ENCODE assay signal across 9 mouse cellular contexts in genomic region chr15:10921064-10921463, GRCm38 (mm10). TPM values are rescaled to one million over a fixed set of nuclear protein-coding genes. Genes with fewer than 3 reads are reported as not detected.
DNase-seq lines count a peak whose midpoint lies in the region; ATAC-seq and TF ChIP-seq lines count a peak whose summit lies in the region.
"Had no signal": no experiment of that assay in that cellular context is flagged by ENCODE, and none has a peak within 500 bp of the region (broad histone marks: within the 10 kb centered on the region; RNA-seq: fewer than 3 reads in every experiment).

No protein-coding gene starts in this region.

- peak; percentile 80 for TF ChIP-seq CTCF in stomach, postnatal 0 days (IDR thresholded peaks at IDR 0.05; ENCODE audit: low read depth)

- peak; percentile 47 for DNase-seq in kidney, adult 9 months
- DNase-seq in A20 (ENCODE audit: low read depth, low spot score) = peak; percentile 47
- peak; percentile 11 for DNase-seq in Muller cell, postnatal 12 days (ENCODE audit: inconsistent ontology term)
- peak; percentile 44 for DNase-seq in kidney, postnatal 10 days
- DNase-seq in stomach, postnatal 0 days (ENCODE audit: low spot score) = peak; percentile 28
- DNase-seq in ovary, postnatal 10 days (ENCODE audit: low spot score) = no peak
- DNase-seq in urinary bladder, postnatal 4 days (ENCODE audit: low spot score in 2 of 2) = no peak

- H3K9ac ChIP-seq in kidney, embryonic 16.5 days (replicated peaks; ENCODE audit: low read length) = no peak overlapping the region
- H3K9ac ChIP-seq in stomach, postnatal 0 days (ENCODE audit: low read length) = no peak overlapping the region
- H3K9ac ChIP-seq: embryonic facial prominence, embryonic 13.5 days had no signal

- no peak for ATAC-seq in kidney, embryonic 16.5 days (ENCODE audit: low FRiP score, low TSS enrichment)
- ATAC-seq in stomach, postnatal 0 days (ENCODE audit: low FRiP score, low TSS enrichment) = no peak

- 18% methylated on average over 4 of the region's 4 CpGs for WGBS in kidney, embryonic 16.5 days
- 17% methylated on average over 4 of the region's 4 CpGs for WGBS in stomach, postnatal 0 days

- H3K4me1 ChIP-seq in kidney, embryonic 16.5 days (ENCODE audit: insufficient read depth, low read length) = no peaks in the 10 kb centered on the region
- H3K4me1 ChIP-seq in stomach, postnatal 0 days (replicated peaks; ENCODE audit: control insufficient read depth, insufficient read depth) = no peaks in the 10 kb centered on the region
- H3K4me1 ChIP-seq: embryonic facial prominence, embryonic 13.5 days had no signal

- no peaks in the 10 kb centered on the region for H3K9me3 ChIP-seq in kidney, embryonic 16.5 days (ENCODE audit: low read length)
- no peaks in the 10 kb centered on the region for H3K9me3 ChIP-seq in stomach, postnatal 0 days (ENCODE audit: control insufficient read depth, low read length)
- H3K9me3 ChIP-seq: embryonic facial prominence, embryonic 13.5 days had no signal

- H3K36me3 ChIP-seq in kidney, embryonic 16.5 days (ENCODE audit: insufficient read depth, low read length) = no peaks in the 10 kb centered on the region
- H3K36me3 ChIP-seq in stomach, postnatal 0 days (ENCODE audit: control insufficient read depth, insufficient read depth, low read length) = no peaks in the 10 kb centered on the region
- H3K36me3 ChIP-seq: embryonic facial prominence, embryonic 13.5 days had no signal

- no peak for TF ChIP-seq EP300 in stomach, postnatal 0 days (optimal IDR thresholded peaks at IDR 0.05)

- H3K4me3 ChIP-seq in kidney, embryonic 16.5 days (ENCODE audit: low read length) = no peak overlapping the region
- H3K4me3 ChIP-seq in stomach, postnatal 0 days (ENCODE audit: low read depth, low read length) = no peak overlapping the region
- H3K4me3 ChIP-seq: embryonic facial prominence, embryonic 13.5 days had no signal

- no peaks in the 10 kb centered on the region for H3K27me3 ChIP-seq in kidney, embryonic 16.5 days (ENCODE audit: insufficient read depth, low read length)
- H3K27me3 ChIP-seq in stomach, postnatal 0 days (ENCODE audit: control insufficient read depth, insufficient read depth, low read length) = no peaks in the 10 kb centered on the region
- H3K27me3 ChIP-seq: embryonic facial prominence, embryonic 13.5 days had no signal

- no peak overlapping the region for H3K27ac ChIP-seq in kidney, embryonic 16.5 days (ENCODE audit: low read length)
- H3K27ac ChIP-seq in stomach, postnatal 0 days (replicated peaks) = no peak overlapping the region
- H3K27ac ChIP-seq: embryonic facial prominence, embryonic 13.5 days had no signal

- no peak overlapping the region for H3K4me2 ChIP-seq in kidney, embryonic 16.5 days (replicated peaks; ENCODE audit: low read depth, low read length)
- H3K4me2 ChIP-seq in stomach, postnatal 0 days (replicated peaks; ENCODE audit: low read depth) = no peak overlapping the region
- H3K4me2 ChIP-seq: embryonic facial prominence, embryonic 13.5 days had no signal

RNA-seq across cellular contexts. Expression of gene C1qtnf3, which starts 31.1 kb away (rescaled TPM):
- 12.3 and 15.1 TPM in 2 replicates for polyA plus RNA-seq in kidney, embryonic 16.5 days (2015; fragmentation: Nextera tagmentation; extraction: Ambion mirVana)
- 16.8 and 22.2 TPM in 2 replicates for polyA plus RNA-seq in stomach, postnatal 0 days (2015; fragmentation: Nextera tagmentation; extraction: Ambion mirVana)

Comparison
In these comparisons a context has a peak if more than half of its experiments do, and no peak if none do; other contexts are left out.
1. DNase-seq: peak in kidney, adult 9 months (single experiment), A20 (single experiment), Muller cell, postnatal 12 days (single experiment), kidney, postnatal 10 days (single experiment) and stomach, postnatal 0 days (single experiment); none in ovary, postnatal 10 days (single experiment) and urinary bladder, postnatal 4 days (0 of 2).